Mouse (Mus musculus) lung, postnatal 0 days (tissue): ENCODE measurements around the gene Enox1.

Experiments used
- CTCF ChIP-seq: IDR thresholded peaks from 2 replicates; pipeline ENCODE4 v1.5.1; 2016; ENCODE audit warnings: antibody characterized with exemption, mild to moderate bottlenecking
- EP300 ChIP-seq: IDR thresholded peaks from 2 replicates; pipeline ENCODE4 v1.6.1; 2016; ENCODE audit warnings: antibody characterized with exemption, mild to moderate bottlenecking, control low read depth

GRCm38 (mm10) chr14:77141324-77142282, 15.0 kb upstream of the Enox1 start:
- peak; percentile 78 for TF ChIP-seq CTCF
- TF ChIP-seq EP300 = no peak
